Mouse (Mus musculus): ENCODE measurements around the gene Socs5.

Gene Socs5

DNA sequence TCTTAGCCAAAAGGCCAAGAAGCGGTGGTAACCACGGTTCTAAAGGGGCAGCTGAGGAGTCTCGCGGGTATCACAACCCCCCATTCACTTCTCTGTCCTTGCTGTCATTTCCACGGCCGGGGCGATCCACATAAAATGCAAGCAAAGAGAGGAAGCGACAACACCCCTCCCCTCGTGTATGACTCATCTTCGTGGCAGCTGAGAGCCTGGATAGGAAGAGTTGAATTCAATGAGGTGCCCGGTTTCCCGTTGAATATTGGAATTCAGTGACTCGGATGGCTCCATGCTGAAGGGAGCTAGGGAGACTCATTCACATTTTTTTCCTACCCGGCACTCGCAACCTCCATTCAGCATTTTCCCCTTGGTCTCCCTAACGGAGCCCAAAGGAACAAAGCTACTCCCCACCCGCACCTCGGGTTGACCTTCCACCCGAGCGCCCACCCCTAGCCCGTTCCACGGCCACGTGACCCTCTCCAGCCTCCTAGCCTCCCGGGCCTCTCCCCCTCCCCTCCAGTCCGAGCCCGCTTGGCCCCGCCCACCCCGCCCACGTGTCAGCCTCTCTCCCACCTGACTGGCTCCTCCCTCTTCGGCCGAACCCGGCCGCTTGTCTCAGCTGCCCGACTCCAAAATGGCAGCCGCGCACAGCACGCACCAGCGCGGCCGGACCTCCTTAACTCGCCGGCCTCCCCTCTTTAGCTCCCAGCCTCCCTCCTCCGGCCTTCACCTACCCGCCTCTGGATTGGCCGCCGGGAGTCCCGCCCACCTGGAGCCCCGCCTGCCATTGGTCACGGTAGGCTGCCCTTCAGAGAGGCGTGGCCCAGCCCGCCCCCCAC, 572 bp upstream of the Socs5 start:
- in situ Hi-C loops (cut with MboI; ENCODE audit: low sequenced_read_pairs) = no loop called here

DNA sequence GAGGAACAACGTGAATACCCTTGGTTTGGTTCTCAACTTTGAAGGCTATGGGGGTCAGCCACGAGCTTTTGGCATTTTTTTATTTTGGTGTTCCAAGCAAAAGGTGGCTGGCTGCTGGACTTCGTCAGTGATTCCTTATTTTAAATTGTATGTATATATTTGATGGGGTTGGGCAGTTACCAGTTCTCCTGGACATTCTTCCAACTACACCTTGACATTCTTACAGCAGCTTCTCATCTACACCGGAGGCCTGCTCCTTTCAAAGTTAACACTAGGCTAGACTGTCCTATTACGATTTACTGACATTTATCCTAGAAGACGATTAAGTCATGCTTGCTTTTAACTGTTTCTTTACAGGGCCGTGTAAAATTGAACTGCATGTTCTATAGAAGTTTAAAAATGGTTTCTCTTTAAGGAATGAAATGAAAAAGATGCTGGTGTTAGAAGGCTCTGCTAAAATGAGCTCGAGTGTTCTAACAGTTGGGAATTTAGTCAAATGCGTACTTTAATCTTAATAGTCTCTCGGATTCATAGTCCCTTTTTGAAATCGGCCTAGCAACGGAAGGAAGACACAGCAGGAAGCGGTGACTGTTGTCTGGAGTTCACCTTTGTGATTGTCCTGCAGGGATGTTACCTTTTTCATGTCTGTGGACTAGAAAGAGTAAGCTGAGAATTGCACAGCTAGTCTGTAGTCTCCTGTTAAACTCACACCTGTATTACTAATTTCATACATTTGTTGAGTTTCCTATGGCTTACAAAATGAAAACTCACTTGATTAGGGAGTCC, 1.2 kb downstream of the Socs5 start:
- in situ Hi-C loops (cut with MboI; ENCODE audit: low sequenced_read_pairs) = no loop called here

DNA sequence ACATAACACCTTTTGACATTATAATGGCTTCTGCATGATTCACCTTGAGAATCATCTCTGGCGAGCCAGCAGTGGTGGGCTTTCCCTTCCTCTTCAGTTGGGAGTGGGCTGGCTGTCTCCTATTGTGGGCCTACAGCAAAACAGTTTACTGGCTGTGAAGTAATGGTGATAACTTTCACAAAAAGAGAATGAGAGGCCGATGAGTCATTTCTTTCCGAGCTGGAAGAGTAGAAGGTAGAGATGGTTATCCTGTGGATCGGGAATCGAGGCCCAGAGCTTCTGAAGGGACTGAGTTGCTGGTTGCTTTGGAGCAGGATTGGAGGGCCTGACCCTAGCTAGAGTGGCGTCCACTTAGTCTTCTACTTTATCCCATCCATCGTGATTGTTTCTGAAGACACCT, 2.0 kb downstream of the Socs5 start:
- in situ Hi-C loops (cut with MboI; ENCODE audit: low sequenced_read_pairs) = no loop called here

DNA sequence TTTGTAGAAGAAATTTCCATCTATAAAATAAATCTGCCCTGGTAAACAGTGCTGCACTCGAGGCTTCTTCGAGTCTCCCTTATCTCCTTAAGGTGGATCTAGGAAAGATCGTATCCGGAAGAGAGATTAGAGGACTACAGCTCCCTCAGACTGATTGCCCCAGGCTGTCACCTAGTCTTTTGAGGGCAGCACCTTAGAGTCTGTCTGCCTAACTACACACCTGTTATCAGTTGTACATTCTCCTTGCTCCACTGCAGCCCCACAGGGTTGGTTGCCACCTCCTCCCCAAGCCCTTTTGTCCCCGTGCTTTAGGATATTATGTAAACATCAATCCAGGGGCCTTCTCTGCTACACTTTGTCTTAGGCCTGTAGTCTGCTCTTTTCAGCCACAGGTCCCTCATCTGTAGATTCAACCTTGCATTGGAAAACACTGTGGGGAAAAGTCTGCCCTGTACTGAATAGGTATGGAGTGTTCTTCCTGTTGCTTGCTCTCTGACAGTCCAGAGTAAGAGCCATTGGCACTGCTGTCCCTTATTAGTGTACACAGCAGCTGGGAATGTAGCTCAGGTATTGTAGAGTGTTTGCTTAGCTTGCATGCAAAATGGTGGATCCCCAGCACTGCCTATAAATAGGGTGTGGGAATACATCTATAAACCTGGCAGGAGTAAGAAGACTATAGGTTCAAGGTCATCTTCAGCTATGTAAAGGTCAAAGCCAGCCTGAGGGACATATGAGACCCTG, 5.5 kb downstream of the Socs5 start:
- in situ Hi-C loops (cut with MboI; ENCODE audit: low sequenced_read_pairs) = no loop called here

DNA sequence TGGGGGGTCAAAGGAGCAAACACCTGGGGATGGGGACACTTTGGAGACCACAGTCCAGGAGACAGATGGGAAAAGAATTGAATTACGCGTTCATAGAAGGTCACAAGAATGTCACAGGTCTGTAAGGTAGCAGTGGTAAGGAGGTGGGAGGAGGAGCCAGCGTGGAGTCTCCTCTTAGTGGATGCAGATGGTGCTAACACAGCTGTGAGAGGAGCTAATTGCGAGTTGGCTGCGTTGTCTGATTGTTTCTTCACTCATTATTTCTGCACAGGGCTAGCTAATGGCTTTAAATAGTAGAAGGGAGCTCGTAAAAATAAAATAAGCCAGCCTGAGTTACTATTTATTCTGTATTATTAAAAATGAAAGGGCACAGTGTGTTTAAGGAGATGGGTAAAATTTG, 8.1 kb downstream of the Socs5 start:
- in situ Hi-C loops (cut with MboI; ENCODE audit: low sequenced_read_pairs) = no loop called here

DNA sequence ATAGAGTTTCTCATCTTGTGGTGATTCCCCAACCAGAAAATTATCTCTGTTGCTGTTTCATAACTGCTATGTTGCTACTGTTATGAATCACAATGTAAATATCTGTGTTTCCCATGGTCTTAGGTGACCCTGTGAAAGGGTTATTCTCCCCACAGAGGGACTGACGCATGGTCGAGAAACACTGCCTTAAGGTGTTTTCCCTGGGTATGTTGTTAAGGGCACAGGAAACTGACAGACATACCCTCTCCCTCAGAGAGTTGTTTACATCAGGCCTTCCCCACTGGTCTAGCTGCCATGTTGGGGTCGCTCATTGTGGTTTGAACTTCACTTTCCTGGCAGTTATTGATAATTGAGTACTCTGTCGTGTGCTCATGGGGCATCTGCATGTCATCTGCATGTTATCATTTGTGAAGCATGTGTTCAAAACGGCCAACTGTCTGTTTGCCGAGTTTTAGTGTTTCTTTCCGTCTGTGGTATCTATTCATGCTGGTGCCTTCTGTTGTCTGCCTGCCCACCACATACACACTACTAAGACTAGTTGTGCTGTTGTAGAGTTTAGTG, 11.6 kb downstream of the Socs5 start:
- in situ Hi-C loops (cut with MboI; ENCODE audit: low sequenced_read_pairs) = no loop called here

DNA sequence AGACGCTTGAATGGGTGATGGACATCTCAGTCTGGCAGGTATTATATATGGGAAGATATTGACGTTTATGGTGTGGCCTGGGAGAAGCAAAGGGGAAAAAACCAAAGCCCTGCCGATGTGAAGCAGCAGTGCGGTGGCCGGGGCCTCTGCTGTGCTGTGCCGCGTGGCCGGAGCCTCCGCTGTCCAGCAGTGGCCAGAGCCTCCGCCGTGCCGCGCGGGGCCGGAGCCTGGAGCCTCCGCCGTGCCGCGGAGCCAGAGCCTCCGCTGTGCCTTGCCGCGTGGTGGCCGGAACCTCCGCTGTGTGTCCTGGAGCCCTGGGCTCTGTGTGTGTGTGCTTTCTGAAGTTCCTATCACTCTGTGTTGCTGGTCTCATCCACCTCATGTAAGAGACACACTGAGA, 17.9 kb downstream of the Socs5 start:
- in situ Hi-C loops (cut with MboI; ENCODE audit: low sequenced_read_pairs) = no loop called here

DNA sequence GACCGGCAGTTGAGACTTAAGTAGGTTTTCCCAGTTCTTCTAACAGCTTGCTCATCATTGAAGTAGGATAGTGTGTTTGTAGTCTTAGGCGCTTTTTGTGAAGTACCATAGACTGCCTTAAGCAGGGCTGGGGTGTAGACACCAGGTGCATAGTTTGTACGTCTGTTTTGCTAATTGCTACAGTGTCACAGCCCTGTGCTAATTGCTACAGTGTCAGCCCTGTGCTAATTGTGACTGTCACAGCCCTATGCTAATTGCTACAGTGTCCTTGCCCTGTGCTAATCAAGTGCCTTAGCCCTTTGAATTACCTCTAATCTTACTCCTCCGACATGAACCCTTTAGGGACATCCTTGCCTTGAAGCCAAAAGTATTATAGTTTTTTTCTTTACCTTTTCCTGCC, 24.8 kb downstream of the Socs5 start:
- in situ Hi-C loops (cut with MboI; ENCODE audit: low sequenced_read_pairs) = no loop called here

DNA sequence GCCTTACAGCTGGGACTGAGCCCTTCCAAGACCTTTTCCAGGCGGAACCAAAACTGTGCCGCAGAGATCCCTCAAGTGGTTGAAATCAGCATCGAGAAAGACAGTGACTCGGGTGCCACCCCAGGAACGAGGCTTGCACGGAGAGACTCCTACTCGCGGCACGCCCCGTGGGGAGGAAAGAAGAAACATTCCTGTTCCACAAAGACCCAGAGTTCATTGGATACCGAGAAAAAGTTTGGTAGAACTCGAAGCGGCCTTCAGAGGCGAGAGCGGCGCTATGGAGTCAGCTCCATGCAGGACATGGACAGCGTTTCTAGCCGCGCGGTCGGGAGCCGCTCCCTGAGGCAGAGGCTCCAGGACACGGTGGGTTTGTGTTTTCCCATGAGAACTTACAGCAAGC, 26.3 kb downstream of the Socs5 start:
- in situ Hi-C loops (cut with MboI; ENCODE audit: low sequenced_read_pairs) = no loop called here

DNA sequence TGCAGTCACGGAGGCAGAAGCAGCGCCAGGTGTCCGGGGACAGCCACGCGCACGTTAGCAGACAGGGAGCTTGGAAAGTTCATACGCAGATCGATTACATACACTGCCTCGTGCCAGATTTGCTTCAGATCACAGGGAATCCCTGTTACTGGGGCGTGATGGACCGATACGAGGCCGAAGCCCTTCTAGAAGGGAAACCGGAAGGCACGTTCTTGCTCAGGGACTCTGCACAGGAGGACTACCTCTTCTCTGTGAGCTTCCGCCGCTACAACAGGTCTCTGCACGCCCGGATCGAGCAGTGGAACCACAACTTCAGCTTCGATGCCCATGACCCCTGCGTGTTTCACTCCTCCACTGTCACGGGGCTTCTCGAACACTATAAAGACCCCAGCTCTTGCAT, 27.2 kb downstream of the Socs5 start:
- in situ Hi-C loops (cut with MboI; ENCODE audit: low sequenced_read_pairs) = no loop called here

DNA sequence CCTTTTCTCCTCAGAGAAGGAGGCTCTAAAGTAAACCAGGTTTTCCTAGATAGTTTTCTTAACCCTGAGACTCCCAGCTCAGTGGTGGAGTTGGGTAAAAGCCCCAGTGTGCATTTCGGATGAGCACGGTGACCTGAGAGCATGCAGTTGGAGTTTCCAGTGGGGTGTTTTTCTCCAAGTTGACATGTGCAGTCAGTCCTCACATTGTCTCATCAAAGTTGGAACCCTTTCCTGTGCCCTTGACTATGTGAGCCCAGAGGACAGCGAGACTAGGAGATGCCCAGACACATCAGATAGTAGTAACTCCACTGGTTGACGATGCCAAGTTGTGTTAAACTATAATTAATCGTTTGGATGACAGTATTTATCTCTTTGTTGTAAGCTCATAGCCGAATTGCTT, 28.3 kb downstream of the Socs5 start:
- in situ Hi-C loops (cut with MboI; ENCODE audit: low sequenced_read_pairs) = no loop called here

DNA sequence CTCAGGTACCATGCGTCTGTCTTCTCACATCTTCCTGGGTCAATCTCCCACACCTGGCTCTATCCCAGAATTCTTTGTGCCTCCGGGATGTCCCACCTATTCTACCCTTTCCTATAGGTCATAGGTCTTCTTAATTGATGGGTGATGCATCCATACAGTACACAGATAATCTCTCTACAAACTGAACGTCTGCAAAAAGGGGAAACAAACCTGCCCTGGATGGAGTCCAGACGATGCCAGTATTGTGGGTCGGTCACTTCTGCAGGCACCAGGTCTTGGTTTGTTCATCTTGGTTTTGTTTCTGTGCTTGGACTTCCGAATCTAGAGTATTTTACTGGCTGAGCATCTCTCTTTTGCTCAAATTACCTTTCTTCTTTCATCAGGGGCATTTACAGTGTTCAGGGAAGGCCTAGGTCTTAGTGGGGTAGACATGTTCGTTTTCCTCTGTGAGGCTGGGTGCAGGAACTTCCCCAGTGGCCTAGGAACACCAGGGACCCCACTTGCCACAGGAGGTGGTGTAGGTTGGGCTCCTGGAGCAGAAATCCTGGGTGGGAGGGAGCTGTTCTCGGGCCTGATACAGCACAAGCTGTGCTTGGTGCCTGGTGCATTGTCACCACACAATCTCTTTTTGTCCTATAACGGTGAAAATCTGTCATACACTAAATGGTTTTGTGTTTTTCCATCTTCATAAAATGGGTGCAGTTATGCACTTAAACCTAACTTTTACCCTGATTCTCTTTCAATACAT, 33.9 kb downstream of the Socs5 start:
- in situ Hi-C loops (cut with MboI; ENCODE audit: low sequenced_read_pairs) = no loop called here

DNA sequence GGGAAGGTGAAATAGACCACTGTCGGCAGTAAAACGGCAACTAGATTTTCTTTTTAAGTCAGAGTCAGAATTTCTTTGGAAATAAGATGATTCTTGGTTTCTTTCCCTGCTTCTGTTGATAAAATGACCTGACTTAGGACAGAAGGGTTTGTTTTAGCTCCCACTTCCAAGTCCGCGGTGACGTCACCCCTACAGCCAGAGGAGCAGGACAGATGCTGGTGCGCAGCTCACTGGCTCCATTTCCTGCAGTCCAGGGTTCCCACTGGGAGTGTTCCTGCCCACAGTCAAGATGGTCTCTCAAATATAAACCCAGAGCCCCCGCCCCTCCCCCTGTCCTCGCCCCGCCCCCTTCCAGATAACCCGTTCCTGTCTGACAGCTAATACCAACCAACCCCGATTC, 34.8 kb downstream of the Socs5 start:
- in situ Hi-C loops (cut with MboI; ENCODE audit: low sequenced_read_pairs) = no loop called here

DNA sequence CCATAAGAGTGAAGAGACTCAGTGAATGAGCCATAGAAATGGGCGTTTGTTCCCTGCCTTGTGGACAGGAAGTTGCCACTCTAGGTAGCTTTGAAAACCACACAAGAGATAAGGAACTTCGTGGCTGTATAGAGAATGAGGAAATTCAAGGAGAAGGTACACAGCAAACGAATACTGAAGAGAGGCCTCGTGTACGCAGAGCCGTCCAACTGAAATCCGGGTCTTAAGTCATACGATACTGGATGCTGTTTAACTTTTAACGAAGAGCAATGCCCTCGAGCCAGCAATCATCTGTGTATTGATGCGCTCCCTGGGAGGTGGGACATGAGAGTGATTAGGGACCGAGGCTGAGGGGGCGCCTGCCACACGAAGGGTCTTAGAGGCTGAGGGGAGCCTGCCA, 35.7 kb downstream of the Socs5 start:
- in situ Hi-C loops (cut with MboI; ENCODE audit: low sequenced_read_pairs) = no loop called here

DNA sequence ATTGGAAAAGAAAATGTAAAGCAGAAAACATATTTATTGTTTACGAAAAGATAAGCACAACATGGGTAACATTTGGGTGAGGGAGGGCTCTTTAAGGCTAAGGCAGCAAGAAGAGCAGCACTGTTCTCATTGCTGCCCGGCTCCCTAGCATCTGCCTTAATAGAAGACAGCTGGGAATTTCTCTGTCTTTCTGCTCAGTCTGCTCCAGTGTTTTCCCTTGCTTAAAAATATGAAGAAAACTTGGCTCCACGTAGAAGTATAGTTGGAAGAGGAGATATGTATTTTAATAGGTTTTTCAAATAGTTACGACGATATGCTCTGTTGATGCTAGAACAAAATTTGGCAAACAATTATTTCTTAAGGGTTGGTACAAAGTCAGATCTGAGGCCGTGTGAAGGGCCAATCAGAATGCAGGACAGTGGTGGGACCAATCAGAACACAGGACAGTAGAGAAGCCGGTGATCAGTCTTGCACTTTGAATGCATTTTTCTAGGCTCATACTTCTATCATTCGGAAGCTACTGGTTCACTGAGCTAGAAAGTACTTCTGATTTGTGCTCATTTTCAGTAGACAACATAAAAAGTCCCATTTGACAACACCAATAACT, 39.0 kb downstream of the Socs5 start:
- in situ Hi-C loops (cut with MboI; ENCODE audit: low sequenced_read_pairs) = no loop called here

DNA sequence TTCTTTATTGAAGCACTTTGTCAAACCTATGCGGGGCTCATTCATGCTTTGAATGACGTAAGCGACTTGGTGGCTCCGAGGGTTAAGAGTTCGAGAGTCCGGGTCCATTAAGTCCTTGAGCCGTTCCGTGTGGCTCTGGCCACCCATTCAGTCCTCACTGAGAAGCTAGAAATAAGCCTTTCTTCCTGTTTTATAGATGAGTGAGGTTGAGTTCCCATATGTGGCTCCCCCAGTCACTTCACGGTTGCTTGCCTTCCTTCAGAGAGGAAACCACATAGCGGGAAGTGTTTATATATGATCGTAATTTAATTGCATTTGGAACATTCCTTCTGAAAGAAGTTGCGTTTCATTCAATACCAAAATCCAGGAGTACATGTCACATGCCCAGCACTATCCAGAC, 42.3 kb downstream of the Socs5 start:
- in situ Hi-C loops (cut with MboI; ENCODE audit: low sequenced_read_pairs) = no loop called here

DNA sequence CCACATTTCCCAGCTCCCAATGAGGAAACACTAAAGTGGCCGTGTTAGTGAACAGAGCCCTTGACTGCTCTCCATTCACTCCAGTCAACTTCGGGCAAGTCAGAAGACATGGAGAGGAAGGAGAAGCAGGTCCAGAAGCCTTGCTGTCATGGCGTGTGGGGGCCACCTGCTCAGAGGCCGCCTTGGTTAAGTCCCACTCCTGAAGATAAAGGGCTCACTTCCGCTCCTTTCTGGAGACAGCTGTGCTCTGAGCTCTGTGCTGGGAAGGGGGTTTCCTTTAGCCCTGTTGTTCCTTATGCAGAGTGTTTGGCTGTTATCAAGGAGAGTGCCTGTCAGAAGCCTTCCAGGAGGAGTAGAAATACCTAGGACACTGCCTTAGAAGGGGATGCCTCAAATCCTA, 45.5 kb downstream of the Socs5 start:
- in situ Hi-C loops (cut with MboI; ENCODE audit: low sequenced_read_pairs) = no loop called here

DNA sequence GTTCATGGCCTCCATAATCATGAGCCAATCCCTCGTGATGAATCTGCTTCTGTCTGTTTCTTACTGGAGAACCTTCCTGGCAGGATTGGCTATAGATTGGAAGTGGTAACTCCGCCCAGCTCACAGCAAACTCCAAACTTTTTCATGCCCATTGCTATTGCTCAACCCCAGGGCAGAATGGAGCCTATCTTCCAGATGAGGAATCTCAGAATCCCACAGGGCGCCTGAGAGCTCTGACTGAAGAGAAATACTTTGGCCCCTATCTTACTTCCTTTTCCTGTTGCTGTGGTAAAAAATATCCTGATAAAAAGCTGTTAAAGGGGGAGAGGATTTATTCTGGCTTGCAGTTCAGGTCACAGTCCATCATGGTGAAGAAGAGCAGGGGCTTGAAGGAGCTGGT, 48.2 kb downstream of the Socs5 start:
- in situ Hi-C loops (cut with MboI; ENCODE audit: low sequenced_read_pairs) = no loop called here

DNA sequence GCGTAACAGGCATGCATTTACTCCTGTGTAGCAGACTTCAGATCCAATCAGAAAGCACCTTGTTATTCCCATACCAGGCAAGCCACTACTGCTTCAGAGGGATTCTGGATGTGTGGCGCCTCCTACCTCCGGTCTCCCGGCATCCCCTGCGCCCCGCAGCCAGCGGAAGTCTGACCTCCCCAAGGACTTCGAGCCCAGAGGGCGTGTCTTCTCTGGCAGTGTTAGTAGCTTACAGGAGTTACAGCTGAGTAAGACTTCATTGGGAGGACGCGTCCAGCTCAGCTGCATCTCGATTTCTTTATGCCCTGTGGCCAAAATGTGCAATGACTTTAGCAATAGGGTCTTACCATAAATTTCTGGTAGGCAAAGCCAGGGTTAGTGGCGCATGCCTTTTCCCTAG, 50.3 kb downstream of the Socs5 start:
- in situ Hi-C loops (cut with MboI; ENCODE audit: low sequenced_read_pairs) = no loop called here

DNA sequence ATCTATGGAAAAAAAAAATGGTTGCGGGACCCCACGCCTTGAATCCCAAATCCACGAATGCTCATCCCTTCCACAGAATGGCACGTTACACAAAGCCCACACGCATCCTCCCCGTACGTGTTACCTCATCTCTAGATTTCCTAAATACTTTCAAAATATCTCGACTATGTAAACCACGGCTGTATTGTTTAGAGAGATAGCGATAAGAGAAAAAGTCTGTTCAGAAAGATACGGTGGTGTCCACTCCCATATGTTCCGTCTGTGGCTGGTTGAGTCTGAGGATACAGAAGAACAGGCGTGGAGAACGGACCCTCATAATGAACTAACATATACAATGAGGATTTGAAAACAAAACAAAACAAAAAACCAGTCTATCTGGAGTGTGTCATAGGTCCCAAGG, 51.1 kb downstream of the Socs5 start:
- in situ Hi-C loops (cut with MboI; ENCODE audit: low sequenced_read_pairs) = no loop called here
